Mouse (Mus musculus): Measurements from ENCODE around the gene Arg1.
A peak's percentile ranks its signal among the peaks of the same experiment; 100 is the strongest.

The Arg1 gene

DNA sequence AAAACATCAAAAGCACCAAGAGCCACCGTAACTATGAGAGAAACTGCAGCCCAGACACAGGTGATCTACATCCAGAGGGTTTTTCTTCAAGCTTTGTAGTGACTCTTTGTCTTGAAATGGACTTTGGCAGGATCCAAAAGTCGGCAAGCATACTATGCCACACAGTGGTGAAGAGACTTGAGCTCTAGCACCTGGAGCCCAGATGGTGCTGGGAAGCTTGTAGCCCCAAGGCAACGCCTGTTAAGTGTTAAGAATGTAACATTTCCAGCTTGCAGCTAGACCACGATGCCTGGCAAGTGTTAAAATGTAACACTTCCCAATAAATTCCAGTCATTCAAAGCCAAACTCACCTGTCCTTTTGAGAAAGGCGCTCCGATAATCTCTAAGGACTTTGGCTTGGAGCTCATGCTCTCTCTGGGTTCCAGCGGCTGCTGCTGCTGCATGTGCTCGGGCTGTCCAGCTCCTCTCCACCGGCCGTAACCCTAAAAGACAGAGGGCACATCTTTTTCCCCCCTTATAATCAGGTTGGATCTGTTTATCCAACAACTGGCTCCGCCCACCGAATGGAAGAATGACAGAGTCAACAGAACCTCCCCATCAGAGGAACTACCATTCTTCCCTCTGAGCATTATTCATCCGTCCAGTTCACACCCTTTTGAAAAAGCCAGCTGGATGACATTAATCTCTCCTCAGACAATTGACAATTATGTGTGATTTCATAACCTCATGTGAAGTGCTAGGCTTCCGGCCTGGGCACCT is at the start of gene Arg1:
Arg1 (minus strand) TSS at position 523 of the 759 bp plus-strand sequence.
- peak; percentile 63 for DNase-seq (ENCODE audit: extremely low spot score)

DNA sequence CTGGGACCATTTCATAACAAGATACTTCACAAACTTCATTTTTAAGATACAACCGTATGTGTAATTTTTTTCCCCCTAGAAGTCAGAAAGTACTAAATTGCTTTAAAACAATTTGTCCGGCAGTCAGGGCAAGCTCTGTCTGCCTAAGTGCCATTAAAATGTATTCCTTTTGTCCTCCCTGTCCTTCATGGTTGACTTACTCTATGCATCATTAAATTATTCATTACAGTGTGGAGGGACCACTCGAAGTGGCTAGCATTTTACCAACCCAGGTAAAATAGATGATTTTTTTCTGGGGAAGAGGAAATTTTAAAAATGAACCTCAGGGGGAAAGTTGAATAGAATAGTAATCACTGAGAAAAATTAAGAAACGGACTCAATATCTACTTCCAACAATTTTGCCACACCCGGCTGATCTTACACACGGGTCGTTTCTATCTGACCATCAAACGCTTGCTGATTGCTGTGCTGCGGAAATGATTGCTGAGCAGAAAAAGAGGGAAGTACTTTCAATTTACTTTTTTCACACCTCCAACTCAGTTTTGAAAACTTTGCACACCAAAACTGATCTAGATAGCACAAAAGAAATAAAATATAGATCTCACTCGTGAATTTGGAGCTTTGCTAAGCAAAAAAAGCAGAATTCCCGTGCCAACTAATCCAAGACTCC is 46.7 kb upstream of the Arg1 start:
- no peak for DNase-seq (ENCODE audit: extremely low spot score)

DNA sequence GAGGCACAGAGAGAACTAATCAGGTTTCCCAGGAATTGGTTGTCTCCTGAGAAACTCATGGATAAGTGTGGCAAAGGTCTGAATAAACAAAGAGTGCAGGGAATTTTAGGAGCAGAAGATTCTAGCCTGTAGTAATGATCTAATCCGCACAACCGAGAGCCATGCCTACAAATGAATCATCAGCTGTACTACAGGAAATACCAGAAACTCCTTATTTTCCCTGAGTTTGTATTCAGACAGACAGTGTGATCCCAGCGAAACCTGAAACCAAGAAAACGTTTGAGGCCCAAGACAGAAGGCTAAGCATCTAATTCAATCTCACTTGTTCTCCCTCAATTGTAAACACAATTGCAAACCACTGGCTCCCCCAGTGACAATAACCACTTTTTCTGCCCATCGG is 46.1 kb upstream of the Arg1 start:
- no peak for DNase-seq (ENCODE audit: extremely low spot score)

DNA sequence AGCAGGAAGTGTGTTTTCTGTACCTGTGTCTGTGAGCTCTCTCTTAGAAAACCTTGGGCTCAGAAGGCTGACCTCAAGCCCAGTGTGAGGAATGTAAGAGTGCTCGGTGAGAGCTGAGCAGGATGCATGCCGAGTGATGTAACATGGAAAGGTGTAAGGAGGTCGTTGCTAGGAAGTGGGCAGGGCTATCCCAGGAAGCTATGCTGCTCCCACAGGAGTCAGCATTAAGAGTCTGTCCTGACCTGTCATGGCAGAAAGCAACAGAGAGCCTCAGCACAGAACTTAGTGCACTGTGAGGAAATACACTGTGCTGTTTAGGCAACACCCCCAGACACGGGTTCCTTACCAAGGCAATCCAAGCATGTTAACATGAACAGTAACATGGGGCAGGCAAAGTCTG is 45.6 kb upstream of the Arg1 start:
- DNase-seq (ENCODE audit: extremely low spot score), result no peak

DNA sequence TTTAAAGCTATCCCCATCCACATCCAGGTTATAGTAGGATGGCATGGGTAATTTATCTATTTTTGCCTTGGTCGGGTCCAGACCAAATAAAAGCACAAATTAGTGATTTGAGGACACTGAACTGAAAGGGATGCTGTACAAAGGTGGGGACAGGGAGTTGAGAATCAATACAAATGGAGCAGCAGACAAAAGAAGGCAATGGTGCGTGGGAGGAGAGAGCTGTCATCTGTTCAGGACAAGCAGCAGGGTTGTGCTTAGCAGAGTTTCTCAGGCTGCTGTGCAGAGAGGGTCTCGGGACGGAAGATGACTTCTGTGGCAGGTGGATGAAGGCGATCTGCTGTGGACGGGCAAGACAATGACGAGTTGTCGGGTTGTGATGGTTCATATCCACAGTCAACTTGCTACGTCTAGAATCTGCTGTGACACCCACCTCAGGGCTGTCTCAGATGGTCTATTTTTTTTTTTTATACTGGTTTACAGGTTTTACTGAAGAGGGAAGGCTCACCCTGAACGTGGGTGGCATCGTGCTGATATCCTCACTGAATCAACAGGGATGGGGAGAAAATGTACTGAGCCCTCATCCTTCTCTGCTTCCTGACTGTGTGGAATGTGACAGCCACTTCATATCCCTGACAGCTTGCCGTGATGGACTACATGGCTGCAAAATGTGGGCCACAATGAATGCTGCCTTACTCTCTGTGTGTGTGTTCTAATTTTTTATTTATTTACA is 38.7 kb upstream of the Arg1 start:
- DNase-seq (ENCODE audit: extremely low spot score), result no peak

DNA sequence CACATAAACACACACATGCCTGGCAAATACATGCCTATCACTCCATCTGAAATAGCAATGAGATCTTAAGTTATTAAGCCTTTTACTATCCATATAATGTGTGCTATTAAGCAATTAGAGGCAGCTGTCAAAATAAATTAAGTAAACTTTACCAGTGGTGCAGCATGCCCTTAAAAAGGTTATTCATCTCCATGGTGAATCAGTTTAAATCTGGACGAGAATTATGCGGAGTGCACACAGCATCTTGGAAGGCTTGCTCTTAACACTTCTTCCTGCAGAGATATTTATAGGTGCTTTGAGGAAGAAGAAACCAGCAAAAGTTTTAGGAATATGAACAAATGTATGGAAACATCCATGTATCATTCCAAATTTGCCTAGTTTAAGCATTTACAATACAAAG is 34.6 kb upstream of the Arg1 start:
- DNase-seq (ENCODE audit: extremely low spot score), result no peak

DNA sequence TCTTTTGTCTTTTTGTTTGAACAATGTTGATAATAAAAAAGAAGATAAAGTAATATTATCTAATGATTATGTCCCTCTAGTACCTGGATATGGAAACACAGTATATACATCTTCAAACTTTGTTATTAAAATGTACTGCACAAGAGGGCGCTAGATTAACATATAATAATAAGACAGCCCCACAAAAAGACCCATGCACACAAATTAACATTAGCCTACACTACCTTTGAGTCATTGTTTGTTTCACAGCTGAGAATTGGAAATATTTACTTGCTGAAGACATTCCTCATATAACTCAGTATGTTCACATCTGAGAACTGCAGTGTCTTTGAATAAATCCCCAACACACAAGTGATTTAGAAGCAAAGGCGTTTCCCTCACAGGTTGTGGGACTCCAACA is 33.8 kb upstream of the Arg1 start:
- DNase-seq (ENCODE audit: extremely low spot score), result peak; percentile 22

DNA sequence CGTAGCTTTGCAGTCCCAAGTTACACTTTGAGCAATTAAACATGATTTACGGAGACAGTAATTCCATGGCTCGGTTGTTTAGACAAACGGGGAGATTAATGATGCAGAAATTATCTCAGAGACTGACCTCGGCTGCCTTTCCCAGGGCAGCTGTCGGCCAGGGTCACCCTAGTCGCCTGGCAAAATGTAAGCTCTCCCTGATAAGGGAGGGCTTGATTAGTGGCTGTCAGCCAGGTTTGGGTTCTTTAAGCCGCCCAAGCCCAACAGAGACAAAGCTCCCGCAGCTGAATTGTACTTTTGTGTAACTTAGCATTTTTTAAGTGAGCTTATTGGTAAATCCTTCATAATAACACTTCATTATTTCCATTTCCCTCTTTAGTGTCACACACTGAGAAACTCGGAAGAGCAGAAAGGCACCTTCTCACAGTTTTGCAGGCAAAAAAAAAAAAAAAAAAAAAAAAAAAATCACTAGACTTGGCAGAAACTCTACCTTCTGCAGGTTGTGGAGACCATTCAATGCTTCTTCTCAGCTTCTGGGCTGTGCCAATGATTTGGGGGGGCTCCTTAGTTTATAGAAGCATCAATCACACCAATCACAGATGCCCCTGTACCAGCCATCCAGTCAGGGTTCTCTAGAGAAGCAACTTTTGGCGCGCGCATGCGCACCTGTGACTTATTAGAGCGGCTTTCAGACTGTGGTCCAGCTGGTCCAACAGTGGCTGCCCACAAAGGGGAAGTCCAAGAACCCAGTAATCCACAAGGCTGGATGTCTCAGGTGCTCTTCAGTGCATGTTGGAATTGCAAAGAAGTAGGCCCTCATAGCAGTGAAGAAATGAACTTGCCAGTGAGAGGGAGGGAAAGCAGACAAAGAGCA is 32.0 kb upstream of the Arg1 start:
- peak; percentile 59 for DNase-seq (ENCODE audit: extremely low spot score)

DNA sequence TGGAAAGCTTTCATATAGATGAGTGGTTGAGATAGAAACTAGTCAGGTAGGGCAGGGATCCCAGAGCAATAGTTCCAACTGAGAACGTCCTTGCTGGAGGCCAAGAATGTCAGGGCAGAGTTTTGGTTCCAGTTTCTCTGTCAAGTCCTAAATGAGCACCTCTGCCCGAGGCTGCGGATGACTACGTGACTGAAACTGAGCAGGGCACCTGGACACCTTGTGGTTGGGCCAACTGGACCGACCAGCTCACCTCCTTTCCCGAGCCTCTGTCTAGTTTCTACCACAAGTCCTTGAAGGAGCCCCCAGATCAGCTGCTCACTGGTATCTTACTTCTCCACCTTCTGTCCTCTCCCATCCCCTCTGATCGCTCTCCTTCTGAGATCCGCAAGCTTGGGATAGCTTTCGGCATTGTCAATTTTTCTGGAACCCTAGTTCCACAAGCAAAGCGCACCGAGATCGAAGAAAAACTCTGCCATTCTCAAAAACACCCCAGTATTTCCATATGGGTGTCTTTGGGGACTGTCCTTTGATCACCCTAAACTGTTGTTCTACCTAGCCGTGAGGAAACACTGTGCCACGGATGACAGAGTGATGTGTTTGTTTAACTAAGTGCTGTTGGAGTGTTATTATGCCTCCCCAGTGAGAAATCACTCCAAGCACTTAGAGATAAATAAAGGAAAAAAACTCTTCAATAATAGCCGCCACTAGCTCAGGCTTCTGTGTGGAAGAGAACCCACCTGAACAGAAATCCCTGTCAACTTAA is 31.2 kb upstream of the Arg1 start:
- peak; percentile 22 for DNase-seq (ENCODE audit: extremely low spot score)

DNA sequence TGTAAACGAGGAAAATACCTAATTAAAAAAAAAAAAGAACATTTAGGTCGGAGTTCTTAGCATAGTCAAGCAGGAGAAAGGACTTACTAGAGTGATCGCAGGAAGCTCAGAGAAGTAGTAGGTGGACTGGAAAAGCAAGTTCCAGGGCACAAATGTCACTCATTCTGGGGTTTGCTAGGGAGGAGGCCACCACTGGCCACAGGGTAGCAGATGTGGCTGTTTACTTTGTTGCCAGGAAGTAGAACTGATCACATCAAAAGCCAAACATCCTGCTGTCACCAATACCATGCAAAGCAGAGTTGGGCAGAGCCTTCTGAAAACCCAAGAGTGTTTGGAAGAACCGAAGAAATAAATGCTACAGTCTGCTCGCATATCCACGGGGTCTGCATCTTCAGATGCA is 26.6 kb upstream of the Arg1 start:
- no peak for DNase-seq (ENCODE audit: extremely low spot score)

DNA sequence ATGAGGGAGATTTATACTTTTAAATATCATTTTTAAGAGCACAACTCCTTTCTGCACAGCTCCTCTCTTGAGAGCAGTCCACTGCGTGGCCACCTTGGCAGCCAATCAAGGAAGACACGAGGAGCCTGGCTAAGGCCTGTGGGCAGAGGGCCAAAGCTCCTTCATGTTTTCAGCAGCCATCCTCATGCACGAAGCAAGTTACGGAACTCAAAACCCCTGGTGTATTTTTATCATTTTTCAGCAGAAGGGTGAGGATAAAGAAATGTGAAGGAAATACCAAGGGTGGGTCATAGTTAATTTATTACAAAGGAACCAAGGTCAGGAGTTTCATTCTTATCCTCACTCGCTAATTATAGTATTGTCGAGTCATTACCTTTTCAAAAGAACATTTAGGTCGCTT is 25.3 kb upstream of the Arg1 start:
- DNase-seq (ENCODE audit: extremely low spot score), result no peak

DNA sequence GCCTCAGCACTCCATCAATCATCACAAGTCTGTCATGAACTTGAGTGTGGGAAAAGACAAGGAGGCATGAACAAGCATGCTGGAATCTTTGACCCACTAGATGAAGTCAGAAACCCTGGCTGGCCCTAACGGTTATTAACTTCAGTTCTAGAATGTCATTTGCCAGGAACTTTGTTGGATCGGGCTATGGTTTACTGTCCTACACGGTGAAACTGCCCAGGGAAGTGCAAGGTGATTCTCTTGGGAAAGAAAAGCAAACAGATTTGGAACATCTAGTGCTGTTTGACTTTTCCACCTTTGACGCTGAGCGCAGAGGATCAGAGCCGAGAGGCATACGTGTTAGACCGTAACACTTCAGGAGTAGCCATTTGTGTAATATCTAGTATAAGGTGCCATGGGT is 24.3 kb upstream of the Arg1 start:
- no peak for DNase-seq (ENCODE audit: extremely low spot score)

DNA sequence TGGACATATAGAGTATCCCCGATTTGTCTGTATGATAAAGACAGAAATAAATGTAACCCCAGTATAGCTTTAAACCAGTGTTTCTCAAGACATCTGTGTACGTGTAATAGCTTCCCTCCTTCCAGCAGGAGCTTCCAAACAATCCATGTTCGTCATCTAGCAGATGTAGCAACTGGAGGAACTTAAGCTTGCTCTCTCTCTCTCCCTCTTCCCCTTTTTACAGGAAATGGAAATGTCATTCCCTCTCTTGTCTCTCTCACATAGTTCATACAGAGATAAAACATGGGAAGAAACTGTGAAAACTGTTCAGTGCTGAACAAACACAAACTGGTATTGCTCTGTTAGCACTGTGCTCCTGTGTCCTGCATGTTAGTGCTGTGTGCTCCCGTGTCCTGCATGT is 22.9 kb upstream of the Arg1 start:
- no peak for DNase-seq (ENCODE audit: extremely low spot score)

DNA sequence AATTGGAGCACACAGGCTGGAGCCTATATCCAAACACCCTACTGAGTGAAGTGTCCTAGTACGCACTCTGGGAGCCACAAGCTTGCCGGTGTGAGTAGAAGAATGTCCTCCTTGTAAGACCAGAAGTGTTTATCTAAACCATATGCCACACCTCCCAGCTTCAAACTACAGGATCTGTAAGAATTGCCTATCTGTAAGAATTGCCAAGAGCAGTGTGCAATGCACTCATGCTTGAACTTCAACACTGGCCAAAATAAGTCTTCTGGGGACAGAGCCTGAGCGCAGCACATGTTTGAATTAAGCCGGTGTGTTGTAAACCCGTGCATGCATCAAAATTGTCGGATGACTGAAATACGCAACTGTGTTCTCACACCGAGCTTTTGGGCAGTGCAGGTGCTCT is 21.0 kb upstream of the Arg1 start:
- DNase-seq (ENCODE audit: extremely low spot score), result no peak

DNA sequence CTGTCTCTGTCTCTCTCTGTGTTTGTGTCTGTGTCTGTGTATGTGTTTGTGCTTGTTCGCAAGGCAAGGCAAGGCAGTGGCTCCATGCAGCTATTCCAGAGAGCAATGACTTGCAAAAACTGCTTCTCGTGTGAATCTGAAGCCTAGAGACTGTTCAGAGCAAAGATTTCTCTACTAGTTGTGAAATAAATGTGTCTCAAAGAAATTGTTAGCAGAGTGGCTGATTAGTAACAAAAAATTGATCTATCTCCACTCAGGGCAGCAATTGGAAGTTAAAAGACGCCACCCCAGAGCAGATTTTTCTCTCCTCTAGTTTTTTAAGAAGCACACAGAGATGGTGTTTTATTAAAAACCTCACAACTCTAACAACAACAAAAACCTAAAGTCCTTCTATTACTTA is 20.6 kb upstream of the Arg1 start:
- DNase-seq (ENCODE audit: extremely low spot score), result no peak

DNA sequence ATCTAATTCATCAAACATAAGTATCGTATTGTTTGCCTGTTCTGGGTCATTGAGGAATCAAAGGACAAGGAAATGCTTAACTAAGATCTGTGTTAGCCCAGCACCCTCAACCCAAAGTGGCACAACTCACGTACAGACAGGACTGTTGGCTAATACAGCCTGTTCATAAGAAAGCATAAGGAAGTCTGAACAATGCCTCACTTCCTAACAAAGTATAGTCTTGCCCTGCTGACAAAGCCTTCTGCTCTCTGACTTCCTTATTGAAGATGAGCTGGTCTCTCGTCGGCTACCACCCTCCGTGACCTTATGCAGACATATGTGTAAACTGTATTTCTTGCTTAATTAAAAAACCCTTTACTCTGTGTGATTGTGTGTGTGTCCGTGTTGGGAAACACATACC is 2.9 kb upstream of the Arg1 start:
- DNase-seq (ENCODE audit: extremely low spot score), result no peak

DNA sequence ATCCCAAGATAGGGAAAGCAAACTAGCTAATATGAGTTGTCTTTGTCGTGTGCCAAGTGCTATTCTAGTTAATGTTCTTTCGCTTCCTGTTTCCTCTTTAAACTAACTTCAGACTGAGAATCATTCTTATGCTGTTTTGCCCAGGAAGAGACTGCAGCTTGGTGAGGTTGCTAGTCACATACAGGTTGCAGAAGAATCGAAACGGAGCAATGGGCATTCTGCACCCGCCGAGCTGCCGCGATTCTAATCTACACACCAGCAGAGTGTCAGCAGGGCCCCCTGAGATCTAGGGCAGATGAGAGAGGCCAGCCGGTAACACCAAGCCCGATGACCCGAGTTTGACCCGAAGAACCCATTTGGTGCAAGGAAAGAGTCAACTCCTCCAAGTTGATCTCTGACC is 788 bp upstream of the Arg1 start:
- DNase-seq (ENCODE audit: extremely low spot score), result peak; percentile 73

DNA sequence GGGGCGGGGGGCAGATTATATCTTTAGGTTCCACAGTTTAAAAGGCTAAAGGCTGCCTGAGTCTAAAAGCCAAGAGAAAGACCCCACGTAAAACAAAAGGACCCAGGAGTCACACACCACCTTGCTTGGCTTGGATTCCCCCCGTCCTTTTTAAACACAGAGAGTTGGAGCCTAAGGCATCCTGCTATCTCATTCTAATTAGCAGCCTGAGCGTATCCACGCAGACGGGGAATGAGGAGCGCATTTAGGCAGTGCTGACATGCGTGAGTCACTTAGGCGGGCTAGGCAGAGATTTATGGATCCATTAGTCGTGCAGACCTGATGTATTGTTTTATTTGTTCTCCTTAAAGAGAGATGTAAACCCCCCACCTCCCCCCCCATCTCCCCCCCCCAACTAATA is 904 bp downstream of the Arg1 start:
- peak; percentile 21 for DNase-seq (ENCODE audit: extremely low spot score)

DNA sequence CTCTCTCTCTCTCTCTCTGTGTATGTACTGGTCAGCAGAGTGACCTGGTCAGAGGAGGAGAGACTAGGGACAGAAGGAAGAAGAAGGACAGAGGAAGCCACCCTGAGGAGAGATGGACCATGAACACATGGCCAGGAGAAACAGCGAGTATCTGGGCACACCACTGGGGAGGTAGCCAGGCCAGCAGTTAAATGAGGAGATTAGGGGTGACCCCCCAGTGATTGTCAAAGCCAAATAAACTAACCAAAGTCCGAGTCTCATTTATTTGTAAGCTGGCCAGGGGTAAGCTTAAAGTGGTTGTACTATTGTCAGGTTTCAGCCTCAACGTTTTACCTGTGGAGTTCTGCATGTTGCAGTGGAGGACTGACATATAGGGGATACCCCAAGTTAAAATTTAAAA is 3.0 kb downstream of the Arg1 start:
- DNase-seq (ENCODE audit: extremely low spot score), result no peak

DNA sequence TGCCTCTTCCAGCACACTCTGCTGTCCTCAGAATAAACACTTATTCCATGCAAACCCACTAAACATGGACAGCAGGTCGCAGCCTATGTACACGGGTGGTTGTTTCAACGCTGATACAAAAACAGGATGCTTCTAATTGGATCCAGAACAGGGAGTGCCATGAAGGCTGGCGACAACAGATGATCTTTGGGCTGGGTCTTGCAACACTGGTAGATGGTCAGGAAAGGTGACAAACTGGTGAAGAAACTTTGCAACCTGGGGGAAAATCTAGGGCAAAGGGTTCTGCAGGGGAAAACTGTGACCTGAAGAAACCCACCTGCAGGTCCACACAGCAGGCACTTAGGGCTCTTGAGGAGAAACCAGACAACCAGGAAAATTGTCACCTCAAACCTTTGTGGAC is 4.3 kb downstream of the Arg1 start:
- DNase-seq (ENCODE audit: extremely low spot score), result no peak

DNA sequence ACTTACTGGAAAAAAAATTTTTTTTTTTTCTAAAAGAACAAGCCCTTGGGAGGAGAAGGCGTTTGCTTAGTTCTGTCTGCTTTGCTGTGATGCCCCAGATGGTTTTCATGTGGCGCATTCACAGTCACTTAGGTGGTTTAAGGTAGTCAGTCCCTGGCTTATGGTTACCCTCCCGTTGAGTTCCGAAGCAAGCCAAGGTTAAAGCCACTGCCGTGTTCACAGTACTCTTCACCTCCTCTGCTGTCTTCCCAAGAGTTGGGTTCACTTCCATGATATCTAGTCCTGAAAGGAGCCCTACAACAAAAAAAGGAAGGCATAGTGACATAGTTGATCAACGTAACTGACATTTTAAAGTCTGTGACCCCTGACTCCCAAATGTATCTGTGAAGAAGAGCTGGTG is 11.8 kb downstream of the Arg1 start:
- DNase-seq (ENCODE audit: extremely low spot score), result no peak
